Mouse (Mus musculus) heart, embryonic 13.5 days (tissue): Measurements from ENCODE around the gene Map7. TPM values are rescaled to one million over a fixed set of nuclear protein-coding genes. Genes with fewer than 3 reads are reported as not detected.

Source experiments
- ATAC-seq: fragments of 200-750 bp; cut with Nextera tagmentation; 2 replicates; pipeline ENCODE4 v1.8.0; 2017; ENCODE audit warnings: moderate TSS enrichment; ENCODE audit not compliant: insufficient number of reproducible peaks, low FRiP score, low TSS enrichment; ENCODE audit errors: extremely low read depth
- H3K27ac ChIP-seq: fragments of 300-500 bp; sonication (generic); replicated peaks from 2 replicates; pipeline ENCODE4 v1.5.1; 2015; ENCODE audit warnings: moderate library complexity, mild to moderate bottlenecking, inconsistent platforms
- H3K27me3 ChIP-seq: fragments of 300-500 bp; sonication (generic); replicated peaks from 2 replicates; pipeline ENCODE4 v1.6.1; 2015; ENCODE audit warnings: mild to moderate bottlenecking, inconsistent platforms
- H3K36me3 ChIP-seq: fragments of 300-500 bp; sonication (generic); 2 replicates; pipeline ENCODE4 v1.6.1; 2015; ENCODE audit warnings: mild to moderate bottlenecking, inconsistent platforms
- H3K4me1 ChIP-seq: fragments of 300-500 bp; sonication (generic); 2 replicates; pipeline ENCODE4 v1.6.1; 2015; ENCODE audit warnings: inconsistent platforms
- H3K4me2 ChIP-seq: fragments of 300-500 bp; sonication (generic); 2 replicates; pipeline ENCODE4 v1.6.1; 2015; ENCODE audit warnings: inconsistent platforms, mild to moderate bottlenecking, moderate library complexity
- H3K4me3 ChIP-seq: fragments of 300-500 bp; sonication (generic); 2 replicates; pipeline ENCODE4 v1.5.1; 2015; ENCODE audit warnings: moderate library complexity, mild to moderate bottlenecking, inconsistent platforms
- H3K9ac ChIP-seq: fragments of 300-500 bp; sonication (generic); 2 replicates; pipeline ENCODE4 v1.6.1; 2015; ENCODE audit warnings: inconsistent platforms, mild to moderate bottlenecking, moderate library complexity
- H3K9me3 ChIP-seq: fragments of 300-500 bp; sonication (generic); 2 replicates; pipeline ENCODE4 v1.6.1; 2016; ENCODE audit warnings: inconsistent platforms
- WGBS: fragments of 180-500 bp; shearing (Covaris S2); methylation state at CpG from one replicate; pipeline ENCODE4 v1.1.7; 2015; ENCODE audit warnings: mixed read lengths; 5-methylcytosine and 5-hydroxymethylcytosine counted together
- polyA plus RNA-seq: library from polyadenylated mRNA; unstranded; fragments of >200 nt; fragmentation: Nextera tagmentation; extraction: Ambion mirVana; gene quantifications from 2 replicates; pipeline ENCODE4 v1.2.1, GENCODE M21; 2015

Map7 gene
- polyA plus RNA-seq, 1 experiment from 2014 or later: 5.9 TPM

DNA sequence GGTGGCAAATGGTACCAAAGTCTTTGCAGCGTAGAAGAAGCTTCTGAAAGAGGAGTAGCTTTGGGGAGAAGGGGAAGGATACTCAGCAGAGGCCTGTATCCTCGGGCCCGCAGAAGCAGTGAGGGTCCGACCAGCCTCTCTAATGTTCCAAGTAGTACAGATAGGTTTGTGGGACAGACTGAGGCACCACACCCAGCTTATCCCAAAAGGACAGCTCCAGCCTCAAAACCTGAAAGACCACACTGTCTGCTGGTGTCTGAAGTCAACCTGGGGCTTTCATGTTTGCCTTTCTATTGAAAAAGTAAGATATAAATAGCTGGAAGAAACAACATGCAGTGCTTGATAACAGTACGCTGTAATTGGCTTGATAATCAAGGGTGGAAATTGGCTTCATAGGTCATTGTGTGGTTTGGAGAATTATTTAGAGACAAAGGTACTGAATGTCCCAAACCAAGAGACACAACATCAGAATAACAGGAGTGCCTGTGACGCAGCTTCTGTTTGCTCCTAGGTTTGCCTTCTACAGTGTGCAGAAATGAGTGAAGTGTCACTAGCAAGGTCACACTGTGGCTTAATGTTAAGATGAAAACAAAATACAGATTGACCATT lies 42.0 kb downstream of the Map7 start:
- Histone ChIP-seq H3K9me3 (no peaks in the 10 kb centered on the region), H3K27ac (no peak overlapping the region), H3K4me1 (peaks cover 16% of the 10 kb centered on the region), H3K4me3 (no peak overlapping the region), H3K9ac (no peak overlapping the region), H3K27me3 (no peaks in the 10 kb centered on the region), H3K36me3 (no peaks in the 10 kb centered on the region), H3K4me2 (no peak overlapping the region)
- no peak for ATAC-seq
- 73% methylated on average over 6 of the region's 6 CpGs for WGBS

- H3K9ac ChIP-seq: no peak overlapping the region
- ATAC-seq: no peak
- H3K4me3 ChIP-seq: no peak overlapping the region
- no peak overlapping the region for H3K27ac ChIP-seq
- H3K9me3 ChIP-seq: no peaks in the 10 kb centered on the region
- 47% methylated on average over 13 of the region's 13 CpGs for WGBS
- peaks cover 19% of the 10 kb centered on the region for H3K4me1 ChIP-seq
- no peak overlapping the region for H3K4me2 ChIP-seq
- no peaks in the 10 kb centered on the region for H3K36me3 ChIP-seq
- H3K27me3 ChIP-seq: no peaks in the 10 kb centered on the region
Observed at GRCm38 (mm10) chr10:20194847-20195540, 46.7 kb downstream of the Map7 start.

GRCm38 (mm10) chr10:20197039-20197438 lies 48.8 kb downstream of the Map7 start:
- H3K9ac ChIP-seq: no peak overlapping the region
- H3K9me3 ChIP-seq: no peaks in the 10 kb centered on the region
- no peak overlapping the region for H3K4me3 ChIP-seq
- H3K36me3 ChIP-seq: no peaks in the 10 kb centered on the region
- H3K27me3 ChIP-seq: no peaks in the 10 kb centered on the region
- no peak for ATAC-seq
- H3K4me1 ChIP-seq: peaks cover 16% of the 10 kb centered on the region
- no peak overlapping the region for H3K27ac ChIP-seq
- H3K4me2 ChIP-seq: no peak overlapping the region
- 48% methylated on average over 7 of the region's 7 CpGs for WGBS

- H3K4me1 ChIP-seq: peaks cover 18% of the 10 kb centered on the region
- no peaks in the 10 kb centered on the region for H3K27me3 ChIP-seq
- H3K4me2 ChIP-seq: no peak overlapping the region
- H3K27ac ChIP-seq: no peak overlapping the region
- H3K9me3 ChIP-seq: no peaks in the 10 kb centered on the region
- WGBS: 74% methylated on average over 10 of the region's 10 CpGs
- no peak for ATAC-seq
- H3K4me3 ChIP-seq: no peak overlapping the region
- no peak overlapping the region for H3K9ac ChIP-seq
- no peaks in the 10 kb centered on the region for H3K36me3 ChIP-seq
Observed at GRCm38 (mm10) chr10:20198968-20199737, 50.9 kb downstream of the Map7 start.

DNA sequence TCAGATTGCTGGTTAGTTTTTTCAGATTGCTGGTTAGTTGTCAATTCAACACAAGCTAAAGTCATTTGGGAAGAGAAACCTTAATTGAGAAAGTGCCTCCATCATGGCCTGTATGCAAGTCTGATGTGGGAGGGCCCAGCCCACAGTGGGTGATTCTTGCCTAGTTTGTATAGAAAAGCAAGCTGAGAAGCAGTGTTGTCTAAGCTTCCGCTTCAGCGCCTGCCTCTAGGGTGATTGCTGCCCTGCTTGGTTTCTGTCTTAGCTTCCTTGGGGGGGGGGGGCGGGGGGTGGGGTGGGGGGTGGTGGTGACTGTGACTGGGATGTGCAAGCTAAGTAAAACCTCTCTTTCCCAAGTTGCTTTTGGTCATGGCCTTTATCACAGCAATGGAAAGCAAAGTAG lies 53.0 kb downstream of the Map7 start:
- no peaks in the 10 kb centered on the region for H3K27me3 ChIP-seq
- H3K9ac ChIP-seq: no peak overlapping the region
- no peak overlapping the region for H3K4me3 ChIP-seq
- H3K9me3 ChIP-seq: no peaks in the 10 kb centered on the region
- H3K36me3 ChIP-seq: no peaks in the 10 kb centered on the region
- H3K4me2 ChIP-seq: no peak overlapping the region
- WGBS: 74% methylated on average over 3 of the region's 3 CpGs
- H3K27ac ChIP-seq: no peak overlapping the region
- peaks cover 17% of the 10 kb centered on the region for H3K4me1 ChIP-seq
- no peak for ATAC-seq

DNA sequence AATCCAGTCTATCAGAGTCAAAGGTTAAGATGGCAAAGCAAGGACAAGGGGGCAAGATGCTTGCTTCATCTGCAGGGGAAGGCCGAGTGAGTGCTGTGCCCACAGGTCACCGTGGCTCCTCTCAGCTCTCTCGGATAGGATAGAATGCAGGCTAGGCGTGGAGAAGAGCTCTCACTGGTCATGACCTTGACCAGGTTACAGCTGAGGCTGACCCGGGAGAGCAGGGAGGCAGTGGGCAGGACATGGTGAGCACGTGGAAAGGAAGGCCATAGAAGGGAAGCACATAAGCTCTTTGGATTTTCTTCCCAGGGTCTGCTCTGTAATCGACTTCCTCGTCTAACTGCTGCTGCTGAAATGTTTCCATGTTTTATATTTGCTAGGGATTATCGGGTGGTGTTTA lies 53.9 kb downstream of the Map7 start:
- Histone ChIP-seq H3K36me3 (no peaks in the 10 kb centered on the region), H3K9me3 (no peaks in the 10 kb centered on the region), H3K9ac (no peak overlapping the region), H3K4me3 (no peak overlapping the region), H3K4me2 (no peak overlapping the region), H3K27me3 (no peaks in the 10 kb centered on the region), H3K27ac (no peak overlapping the region), H3K4me1 (peaks cover 15% of the 10 kb centered on the region)
- 53% methylated on average over 9 of the region's 9 CpGs for WGBS
- no peak for ATAC-seq

GRCm38 (mm10) chr10:20202818-20203217 lies 54.5 kb downstream of the Map7 start:
- H3K36me3 ChIP-seq: no peaks in the 10 kb centered on the region
- H3K4me2 ChIP-seq: no peak overlapping the region
- H3K4me1 ChIP-seq: peaks cover 18% of the 10 kb centered on the region
- H3K9me3 ChIP-seq: no peaks in the 10 kb centered on the region
- WGBS: 84% methylated on average over 6 of the region's 6 CpGs
- no peak overlapping the region for H3K9ac ChIP-seq
- H3K4me3 ChIP-seq: no peak overlapping the region
- no peaks in the 10 kb centered on the region for H3K27me3 ChIP-seq
- no peak overlapping the region for H3K27ac ChIP-seq
- no peak for ATAC-seq

DNA sequence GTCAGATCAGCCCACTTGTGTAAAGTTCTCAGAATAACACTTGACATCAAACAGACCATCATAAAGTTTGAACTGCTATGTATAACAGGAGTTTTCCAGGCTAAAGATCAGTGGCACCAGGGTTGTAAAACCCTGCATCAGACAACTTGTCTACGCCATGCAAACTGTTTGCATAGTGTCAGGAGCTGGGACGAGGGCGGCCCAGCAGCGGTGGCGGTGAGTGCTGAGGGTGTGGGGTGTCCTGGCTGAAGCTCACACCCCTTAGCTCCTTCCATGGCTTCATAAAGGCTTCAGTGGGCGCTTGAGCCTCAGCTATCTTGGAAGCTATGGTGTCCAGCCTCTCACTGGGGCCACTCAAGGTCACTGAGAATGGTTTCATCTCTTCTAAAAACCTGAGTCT lies 55.2 kb downstream of the Map7 start:
- no peak overlapping the region for H3K4me3 ChIP-seq
- H3K9ac ChIP-seq: no peak overlapping the region
- no peaks in the 10 kb centered on the region for H3K27me3 ChIP-seq
- peaks cover 19% of the 10 kb centered on the region for H3K4me1 ChIP-seq
- H3K36me3 ChIP-seq: no peaks in the 10 kb centered on the region
- H3K4me2 ChIP-seq: no peak overlapping the region
- no peaks in the 10 kb centered on the region for H3K9me3 ChIP-seq
- no peak for ATAC-seq
- no peak overlapping the region for H3K27ac ChIP-seq
- WGBS: 88% methylated on average over 6 of the region's 6 CpGs

GRCm38 (mm10) chr10:20204696-20205431 lies 56.6 kb downstream of the Map7 start:
- H3K4me1 ChIP-seq: peaks cover 13% of the 10 kb centered on the region
- ATAC-seq: no peak
- 55% methylated on average over 20 of the region's 20 CpGs for WGBS
- H3K27me3 ChIP-seq: no peaks in the 10 kb centered on the region
- no peaks in the 10 kb centered on the region for H3K36me3 ChIP-seq
- no peak overlapping the region for H3K9ac ChIP-seq
- H3K9me3 ChIP-seq: no peaks in the 10 kb centered on the region
- no peak overlapping the region for H3K4me2 ChIP-seq
- no peak overlapping the region for H3K4me3 ChIP-seq
- H3K27ac ChIP-seq: no peak overlapping the region

- no peak for ATAC-seq
- WGBS: 86% methylated on average over 7 of the region's 7 CpGs
- Histone ChIP-seq H3K4me1 (peaks cover 12% of the 10 kb centered on the region), H3K4me2 (no peak overlapping the region), H3K9ac (no peak overlapping the region), H3K4me3 (no peak overlapping the region), H3K27me3 (no peaks in the 10 kb centered on the region), H3K9me3 (no peaks in the 10 kb centered on the region), H3K27ac (no peak overlapping the region), H3K36me3 (no peaks in the 10 kb centered on the region)
Observed at GRCm38 (mm10) chr10:20206966-20207365, 58.7 kb downstream of the Map7 start.

GRCm38 (mm10) chr10:20209609-20210341 lies 61.5 kb downstream of the Map7 start:
- Histone ChIP-seq H3K4me1 (peaks cover 10% of the 10 kb centered on the region), H3K9ac (no peak overlapping the region), H3K9me3 (no peaks in the 10 kb centered on the region), H3K27ac (no peak overlapping the region), H3K4me2 (no peak overlapping the region), H3K27me3 (no peaks in the 10 kb centered on the region), H3K4me3 (no peak overlapping the region), H3K36me3 (no peaks in the 10 kb centered on the region)
- WGBS: 81% methylated on average over 5 of the region's 5 CpGs
- ATAC-seq: no peak
